Mouse (Mus musculus): ENCODE data around the gene Ocm. TPM values are rescaled to one million over a fixed set of nuclear protein-coding genes. Genes with fewer than 3 reads are reported as not detected.
A peak's percentile ranks its signal among the peaks of the same experiment; 100 is the strongest.

Ocm gene
- total and polyA plus RNA-seq, 3 experiments, result not detected

- Histone ChIP-seq H3K9me3 (replicated peaks; ENCODE audit: insufficient read depth, low read length) (no peaks in the 10 kb centered on the region), H3K36me3 (ENCODE audit: control insufficient read depth in 1 of 2, insufficient read depth in 2 of 2, low read length in 2 of 2) (peaks cover 7 to 12% of the 10 kb centered on the region in 2 experiments), H3K79me2 (ENCODE audit: control insufficient read depth, insufficient read depth, low read length, poor library complexity) (no peaks in the 10 kb centered on the region), H3K4me1 (ENCODE audit: control insufficient read depth in 1 of 2, insufficient read depth in 2 of 2, low read length in 2 of 2) (peaks cover 5 to 6% of the 10 kb centered on the region in 2 experiments; a peak in 3 of 4 replicates), H3K9ac (ENCODE audit: control insufficient read depth, low read depth, low read length, poor library complexity, severe bottlenecking) (no peak overlapping the region), H3K4me3 (ENCODE audit: control insufficient read depth in 1 of 2, insufficient read depth in 1 of 2, low read depth in 2 of 2, low read length in 2 of 2) (no peak overlapping the region), H3K27ac (ENCODE audit: control insufficient read depth, low read depth, low read length) (no peak overlapping the region), H3K27me3 (ENCODE audit: control insufficient read depth in 1 of 2, insufficient read depth in 2 of 2, low read length in 2 of 2) (no peaks in the 10 kb centered on the region)
- peak in 2 of 3 experiments; percentile 4 to 12; a peak in 1 of 6 replicates for TF ChIP-seq CTCF (IDR thresholded peaks at IDR 0.05 in 2 of 3, conservative IDR thresholded peaks at IDR 0.05 in 1 of 3; ENCODE audit: control insufficient read depth in 1 of 3, insufficient read depth in 1 of 3, low read depth in 2 of 3, low read length in 3 of 3, poor library complexity in 1 of 3, severe bottlenecking in 1 of 3)
- TF ChIP-seq UBTF (IDR thresholded peaks at IDR 0.05; ENCODE audit: borderline replicate concordance, insufficient read depth, low read depth, low read length), result no peak
- DNase-seq (ENCODE audit: low read depth, low spot score), result no peak
These were observed 31.7 kb downstream of the Ocm start for GRCm38 (mm10) chr5:143994632-143995365.

DNA sequence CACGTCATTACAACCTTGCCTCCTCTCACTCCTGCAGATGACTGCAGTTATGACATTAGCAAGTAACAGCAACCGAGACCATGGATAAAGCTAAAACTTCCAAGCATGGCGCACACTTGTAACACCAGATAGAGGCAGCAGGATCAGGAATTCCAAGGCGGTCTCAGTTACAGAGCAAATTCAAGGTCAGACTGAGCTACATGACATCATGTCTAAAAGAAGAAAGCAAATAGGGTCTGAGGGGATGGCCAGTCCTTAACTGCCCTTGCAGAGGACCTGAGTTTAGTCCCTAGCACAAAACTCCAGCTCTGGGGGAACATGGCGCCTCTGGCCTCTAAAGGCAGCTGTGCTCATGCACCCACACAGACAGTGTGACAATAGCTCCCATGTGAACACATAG is 32.6 kb downstream of the Ocm start:
- Histone ChIP-seq H3K9ac (ENCODE audit: control insufficient read depth, low read depth, low read length, poor library complexity, severe bottlenecking) (no peak overlapping the region), H3K9me3 (replicated peaks; ENCODE audit: insufficient read depth, low read length) (no peaks in the 10 kb centered on the region), H3K36me3 (ENCODE audit: control insufficient read depth in 1 of 2, insufficient read depth in 2 of 2, low read length in 2 of 2) (peaks cover 8 to 12% of the 10 kb centered on the region in 2 experiments), H3K27me3 (ENCODE audit: control insufficient read depth in 1 of 2, insufficient read depth in 2 of 2, low read length in 2 of 2) (no peaks in the 10 kb centered on the region), H3K79me2 (ENCODE audit: control insufficient read depth, insufficient read depth, low read length, poor library complexity) (no peaks in the 10 kb centered on the region), H3K4me3 (ENCODE audit: control insufficient read depth in 1 of 2, insufficient read depth in 1 of 2, low read depth in 2 of 2, low read length in 2 of 2) (no peak overlapping the region), H3K27ac (ENCODE audit: control insufficient read depth, low read depth, low read length) (no peak overlapping the region), H3K4me1 (ENCODE audit: control insufficient read depth in 1 of 2, insufficient read depth in 2 of 2, low read length in 2 of 2) (peaks cover 5 to 7% of the 10 kb centered on the region in 2 experiments; a peak in 3 of 4 replicates)
- TF ChIP-seq ZC3H11A (IDR thresholded peaks at IDR 0.05; ENCODE audit: low read depth, low read length), result no peak
- TF ChIP-seq NELFE (IDR thresholded peaks at IDR 0.05; ENCODE audit: low read depth, low read length), result no peak
- no peak for TF ChIP-seq ELF1 (IDR thresholded peaks at IDR 0.05; ENCODE audit: low read depth, low read length)
- no peak for TF ChIP-seq MYB (IDR thresholded peaks at IDR 0.05; ENCODE audit: low read depth, low read length)
- TF ChIP-seq E2F4 (IDR thresholded peaks at IDR 0.05; ENCODE audit: borderline replicate concordance, low read depth, low read length), result no peak
- no peak for TF ChIP-seq MEF2A (IDR thresholded peaks at IDR 0.05; ENCODE audit: extremely low read depth, insufficient replicate concordance, low read depth, low read length, poor library complexity, severe bottlenecking)
- TF ChIP-seq ZMIZ1 (IDR thresholded peaks at IDR 0.05; ENCODE audit: low read depth, low read length), result no peak
- TF ChIP-seq NRF1 (IDR thresholded peaks at IDR 0.05; ENCODE audit: insufficient read depth, low read depth, low read length, poor library complexity, severe bottlenecking), result no peak
- TF ChIP-seq TAL1 (IDR thresholded peaks at IDR 0.05; ENCODE audit: low read length), result no peak
- no peak for TF ChIP-seq RCOR1 (IDR thresholded peaks at IDR 0.05; ENCODE audit: low read depth, low read length)
- TF ChIP-seq TBP (IDR thresholded peaks at IDR 0.05; ENCODE audit: low read depth, low read length), result no peak
- no peak for TF ChIP-seq MXI1 (IDR thresholded peaks at IDR 0.05; ENCODE audit: low read depth, low read length)
- no peak for TF ChIP-seq HCFC1 (IDR thresholded peaks at IDR 0.05; ENCODE audit: low read depth, low read length)
- no peak for TF ChIP-seq BHLHE40 (IDR thresholded peaks at IDR 0.05; ENCODE audit: borderline replicate concordance, low read depth, low read length)
- no peak for TF ChIP-seq USF2 (IDR thresholded peaks at IDR 0.05; ENCODE audit: borderline replicate concordance in 1 of 2, insufficient read depth in 1 of 2, low read depth in 1 of 2, low read length in 2 of 2)
- no peak for TF ChIP-seq MAFK (IDR thresholded peaks at IDR 0.05; ENCODE audit: borderline replicate concordance, low read depth, low read length)
- TF ChIP-seq SIN3A (IDR thresholded peaks at IDR 0.05; ENCODE audit: low read length), result no peak
- no peak for DNase-seq (ENCODE audit: low read depth, low spot score)

All from MEL (cell line).